Mouse (Mus musculus) brain, embryonic 14.5 days (tissue): ENCODE data around the gene Entpd7.

Source experiments
- CTCF ChIP-seq: fragments of 200-500 bp; IDR thresholded peaks from 2 replicates; pipeline ENCODE4 v1.5.1; 2012; ENCODE audit warnings: inconsistent platforms, mild to moderate bottlenecking, moderate library complexity, borderline replicate concordance; ENCODE audit not compliant: insufficient read depth, insufficient read length; ENCODE audit errors: extremely low read depth
- POLR2A ChIP-seq: fragments of 200-500 bp; IDR thresholded peaks from 2 replicates; pipeline ENCODE4 v1.6.1; 2012; ENCODE audit warnings: mild to moderate bottlenecking, inconsistent platforms, borderline replicate concordance; ENCODE audit not compliant: poor library complexity, insufficient read depth, insufficient read length, severe bottlenecking; ENCODE audit errors: extremely low read depth

DNA sequence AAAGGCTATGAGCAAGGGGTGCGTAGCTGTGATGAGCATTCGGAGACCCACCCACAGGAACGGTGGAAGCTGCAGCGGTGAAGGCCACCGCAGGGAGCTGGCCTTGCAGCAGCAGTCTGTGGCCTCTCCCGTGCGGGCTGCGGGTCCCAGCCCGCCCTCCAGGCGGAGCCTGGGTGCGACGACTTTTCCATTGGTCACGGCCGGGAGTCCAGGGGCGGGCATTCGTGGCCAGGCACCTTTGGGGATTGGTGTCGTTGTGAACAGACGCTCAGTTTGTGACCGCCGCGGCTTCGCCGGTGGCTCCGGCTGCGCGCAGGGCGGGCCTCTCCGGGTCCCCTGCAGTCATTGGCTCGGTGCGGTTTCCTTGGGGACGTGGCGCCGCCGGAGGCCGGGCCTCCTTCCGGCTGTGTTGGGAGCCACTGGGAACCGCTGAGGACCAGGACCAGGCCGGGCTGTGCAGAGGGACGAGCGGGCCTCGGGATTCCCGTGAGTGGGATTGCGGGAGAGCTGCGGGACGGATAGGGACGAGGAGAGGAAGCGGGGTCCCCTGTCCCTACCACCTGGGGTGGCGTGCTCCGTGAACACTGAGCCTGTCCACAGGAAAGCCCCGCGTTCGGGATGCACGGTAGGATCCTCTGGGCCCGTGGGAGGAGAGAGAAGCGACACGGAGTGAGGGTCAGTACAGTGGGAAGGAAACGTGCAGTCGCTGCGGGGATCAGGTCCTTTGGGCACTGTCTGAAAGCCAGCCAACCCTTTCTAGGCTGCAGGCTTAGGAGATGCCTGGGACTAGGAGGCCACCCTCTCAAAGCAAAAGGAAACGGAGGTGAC lies at the start of gene Entpd7:
- peak; percentile 45; the same call in 1 of the 2 replicates for TF ChIP-seq CTCF
- peak; percentile 68; the same call in 1 of the 2 replicates for TF ChIP-seq POLR2A
